In genomic region chr6:5889341-5889740, GRCm38 (mm10) we compare ENCODE assay signal across 17 mouse cellular contexts.
DNase-seq lines count a peak whose midpoint lies in the region; ATAC-seq and TF ChIP-seq lines count a peak whose summit lies in the region.
"Had no signal": no experiment of that assay in that cellular context is flagged by ENCODE, and none has a peak within 500 bp of the region (broad histone marks: within the 10 kb centered on the region; RNA-seq: fewer than 3 reads in every experiment).

No protein-coding gene starts in this region.

- WGBS in kidney, embryonic 16.5 days, result 68% methylated on average over 6 of the region's 6 CpGs
- 69% methylated on average over 6 of the region's 6 CpGs for WGBS in kidney, postnatal 0 days

- TF ChIP-seq POLR2A in testis, adult 2 months (IDR thresholded peaks at IDR 0.05; ENCODE audit: control insufficient read depth, low read depth, low read length), result no peak

- H3K9me3 ChIP-seq in kidney, embryonic 16.5 days (ENCODE audit: low read length), result no peaks in the 10 kb centered on the region
- no peaks in the 10 kb centered on the region for H3K9me3 ChIP-seq in kidney, postnatal 0 days (replicated peaks; ENCODE audit: low read length)
- H3K9me3 ChIP-seq: forebrain, embryonic 12.5 days; heart, embryonic 13.5 days; megakaryocyte, embryonic 14.5 days had no signal

- no peak overlapping the region for H3K9ac ChIP-seq in kidney, embryonic 16.5 days (replicated peaks; ENCODE audit: low read length)
- no peak overlapping the region for H3K9ac ChIP-seq in kidney, postnatal 0 days (ENCODE audit: low read depth, low read length)
- H3K9ac ChIP-seq: forebrain, embryonic 12.5 days; heart, embryonic 13.5 days; liver, postnatal 0 days had no signal

- peak; percentile 24 for DNase-seq in cerebellum, postnatal 14 days
- no peak for DNase-seq in cerebellum, adult 8-10 months
- DNase-seq in kidney, adult 11 months, result peak; percentile 64
- DNase-seq in kidney, postnatal 0 days (ENCODE audit: low spot score), result no peak
- no peak for DNase-seq in frontal cortex, postnatal 14 days (ENCODE audit: low spot score in 2 of 2)
- DNase-seq: heart, adult 11 months; heart, postnatal 4 days; liver; liver, postnatal 0 days; lung, postnatal 14 days; right cerebral cortex, adult 18-20 months had no signal

- H3K27me3 ChIP-seq in kidney, embryonic 16.5 days (ENCODE audit: insufficient read depth, low read length), result no peaks in the 10 kb centered on the region
- H3K27me3 ChIP-seq in kidney, postnatal 0 days (ENCODE audit: insufficient read depth, low read length), result no peaks in the 10 kb centered on the region
- no peaks in the 10 kb centered on the region for H3K27me3 ChIP-seq in testis, adult 2 months (ENCODE audit: control insufficient read depth, insufficient read depth, low read length)
- H3K27me3 ChIP-seq: heart, embryonic 13.5 days; megakaryocyte, embryonic 14.5 days had no signal

- no peak for TF ChIP-seq CTCF in kidney, postnatal 0 days (IDR thresholded peaks at IDR 0.05; ENCODE audit: low read depth)
- TF ChIP-seq CTCF in testis, adult 2 months (IDR thresholded peaks at IDR 0.05; ENCODE audit: control insufficient read depth, insufficient read depth, insufficient replicate concordance, low read depth, low read length), result no peak

- no peak overlapping the region for H3K4me2 ChIP-seq in kidney, embryonic 16.5 days (replicated peaks; ENCODE audit: low read depth, low read length)
- no peak overlapping the region for H3K4me2 ChIP-seq in kidney, postnatal 0 days (ENCODE audit: low read length)
- H3K4me2 ChIP-seq: forebrain, embryonic 12.5 days; heart, embryonic 13.5 days had no signal

- no peak overlapping the region for H3K4me3 ChIP-seq in kidney, embryonic 16.5 days (ENCODE audit: low read length)
- H3K4me3 ChIP-seq in kidney, postnatal 0 days (replicated peaks; ENCODE audit: low read depth, low read length), result no peak overlapping the region
- peak overlapping the region; percentile 5; the same call in 1 of the 2 replicates for H3K4me3 ChIP-seq in testis, adult 2 months (ENCODE audit: control insufficient read depth, low read depth, low read length)
- H3K4me3 ChIP-seq: forebrain, embryonic 12.5 days; heart, embryonic 13.5 days; megakaryocyte, embryonic 14.5 days had no signal

- no peak for ATAC-seq in kidney, embryonic 16.5 days (ENCODE audit: low FRiP score, low TSS enrichment)
- ATAC-seq in kidney, postnatal 0 days (replicated peaks; ENCODE audit: low FRiP score, low read depth), result 0 out of 2 replicates have a peak, but pooled peaks have one; percentile 49
- ATAC-seq: intestine, embryonic 16.5 days; liver, postnatal 0 days had no signal

- H3K27ac ChIP-seq in kidney, embryonic 16.5 days (ENCODE audit: low read length), result no peak overlapping the region
- H3K27ac ChIP-seq in kidney, postnatal 0 days, result no peak overlapping the region
- H3K27ac ChIP-seq in testis, adult 2 months (ENCODE audit: control insufficient read depth, insufficient read depth, low read depth, low read length), result no peak overlapping the region; the same call in 1 of the 2 replicates
- H3K27ac ChIP-seq: forebrain, embryonic 12.5 days; heart, embryonic 13.5 days had no signal

- H3K36me3 ChIP-seq in kidney, embryonic 16.5 days (ENCODE audit: insufficient read depth, low read length), result no peaks in the 10 kb centered on the region
- no peaks in the 10 kb centered on the region for H3K36me3 ChIP-seq in kidney, postnatal 0 days (ENCODE audit: insufficient read depth, low read length)
- no peaks in the 10 kb centered on the region for H3K36me3 ChIP-seq in testis, adult 2 months (ENCODE audit: control insufficient read depth, insufficient read depth, low read length)
- H3K36me3 ChIP-seq: forebrain, embryonic 12.5 days; heart, embryonic 13.5 days had no signal

- no peaks in the 10 kb centered on the region for H3K4me1 ChIP-seq in kidney, embryonic 16.5 days (ENCODE audit: insufficient read depth, low read length)
- no peaks in the 10 kb centered on the region for H3K4me1 ChIP-seq in kidney, postnatal 0 days (replicated peaks; ENCODE audit: insufficient read depth, low read length)
- H3K4me1 ChIP-seq in testis, adult 2 months (ENCODE audit: control insufficient read depth, insufficient read depth, low read length), result no peaks in the 10 kb centered on the region
- H3K4me1 ChIP-seq: forebrain, embryonic 12.5 days; megakaryocyte, embryonic 14.5 days had no signal

Comparison
In these comparisons a context has a peak if more than half of its experiments do, and no peak if none do; other contexts are left out.
1. DNase-seq: peak in cerebellum, postnatal 14 days (2 of 2) and kidney, adult 11 months (single experiment); none in cerebellum, adult 8-10 months (single experiment), kidney, postnatal 0 days (single experiment) and frontal cortex, postnatal 14 days (0 of 2).